8 mouse cellular contexts compared by ENCODE assay signal in genomic region chr2:131174700-131175099, GRCm38 (mm10). TPM values are rescaled to one million over a fixed set of nuclear protein-coding genes. Genes with fewer than 3 reads are reported as not detected.
DNase-seq lines count a peak whose midpoint lies in the region; ATAC-seq and TF ChIP-seq lines count a peak whose summit lies in the region.

No protein-coding gene starts in this region.

- no peaks in the 10 kb centered on the region for H3K9me3 ChIP-seq in G1E (replicated peaks)
- no peaks in the 10 kb centered on the region for H3K9me3 ChIP-seq in lung, embryonic 14.5 days (ENCODE audit: low read depth, low read length)

- intact Hi-C loops in heart, postnatal 36 days (cut with DNase I) = loop anchor here (5.0 kb wide), 1 partner anchor 238 kb away; no protein-coding TSS in a partner anchor

- peaks cover 43% of the 10 kb centered on the region for H3K27me3 ChIP-seq in G1E (ENCODE audit: insufficient read depth, low read length)
- peaks cover 30% of the 10 kb centered on the region for H3K27me3 ChIP-seq in lung, embryonic 14.5 days (ENCODE audit: insufficient read depth, low read length)

- WGBS in lung, embryonic 14.5 days = 4% methylated on average over 11 of the region's 11 CpGs
- 5% methylated on average over 11 of the region's 11 CpGs for WGBS in olfactory bulb, adult 2 months

- H3K36me3 ChIP-seq in G1E (replicated peaks) = peaks cover 37% of the 10 kb centered on the region
- H3K36me3 ChIP-seq in lung, embryonic 14.5 days (ENCODE audit: insufficient read depth) = peaks cover 14% of the 10 kb centered on the region; the same call in 1 of the 2 replicates

- peak overlapping the region; percentile 68; the same call in 1 of the 2 replicates for H3K4me3 ChIP-seq in G1E (ENCODE audit: low read depth, low read length)
- H3K4me3 ChIP-seq in layer of hippocampus, adult 2 months = peak overlapping the region; percentile 62
- H3K4me3 ChIP-seq in lung, embryonic 14.5 days (ENCODE audit: low read depth, low read length) = peak overlapping the region; percentile 30
- H3K4me3 ChIP-seq in olfactory bulb, adult 2 months (ENCODE audit: insufficient read depth, low read depth, low read length) = peak overlapping the region; percentile 52

- TF ChIP-seq CTCF in G1E (IDR thresholded peaks at IDR 0.05; ENCODE audit: low read depth, low read length) = no peak
- no peak for TF ChIP-seq CTCF in layer of hippocampus, adult 2 months (conservative IDR thresholded peaks at IDR 0.05)
- TF ChIP-seq CTCF in lung, embryonic 14.5 days (IDR thresholded peaks at IDR 0.05; ENCODE audit: low read depth) = no peak
- no peak for TF ChIP-seq CTCF in olfactory bulb, adult 2 months (IDR thresholded peaks at IDR 0.05; ENCODE audit: insufficient read depth, low read depth, low read length)

- peak overlapping the region; percentile 23; the same call in 1 of the 2 replicates for H3K9ac ChIP-seq in lung, embryonic 14.5 days

- H3K4me1 ChIP-seq in G1E (ENCODE audit: insufficient read depth, low read depth, low read length) = peaks cover 48% of the 10 kb centered on the region
- peaks cover 21% of the 10 kb centered on the region for H3K4me1 ChIP-seq in lung, embryonic 14.5 days (ENCODE audit: insufficient read depth)
- peaks cover 40% of the 10 kb centered on the region for H3K4me1 ChIP-seq in olfactory bulb, adult 2 months (ENCODE audit: control insufficient read depth, insufficient read depth, low read length)

- no peak for TF ChIP-seq POLR2A in olfactory bulb, adult 2 months (IDR thresholded peaks at IDR 0.05; ENCODE audit: insufficient read depth, low read depth, low read length)

- DNase-seq in G1E (ENCODE audit: low spot score) = peak; percentile 69
- DNase-seq in c-Kit-negative CD71-positive TER-119-positive erythroid progenitor cells, embryonic 14.5 days (ENCODE audit: low read depth, low spot score) = peak; percentile 70
- DNase-seq in heart, postnatal 36 days = peak; percentile 59 to 63
- DNase-seq in layer of hippocampus, adult 2 months (ENCODE audit: low spot score in 2 of 2) = peak; percentile 73 to 79
- DNase-seq in lung, embryonic 14.5 days = peak; percentile 92
- peak; percentile 50 to 52 for DNase-seq in urinary bladder, postnatal 36 days (ENCODE audit: low spot score in 2 of 2)

- peak; percentile 79 for ATAC-seq in G1E (ENCODE audit: extremely low read depth, insufficient number of reproducible peaks, low FRiP score, poor library complexity, severe bottlenecking)
- peak; percentile 75 for ATAC-seq in erythroid progenitor cell, adult 5-6 weeks (replicated peaks; ENCODE audit: low FRiP score, poor library complexity, severe bottlenecking)
- peak; percentile 27; the same call in 1 of the 2 replicates for ATAC-seq in lung, embryonic 14.5 days (ENCODE audit: insufficient read depth)

- peak overlapping the region; percentile 81 for H3K4me2 ChIP-seq in lung, embryonic 14.5 days

- H3K27ac ChIP-seq in layer of hippocampus, adult 2 months = peak overlapping the region; percentile 43; the same call in 1 of the 2 replicates
- H3K27ac ChIP-seq in lung, embryonic 14.5 days (ENCODE audit: low read depth) = no peak overlapping the region
- H3K27ac ChIP-seq in olfactory bulb, adult 2 months (ENCODE audit: insufficient read depth, low read depth, low read length) = no peak overlapping the region

RNA-seq across cellular contexts. Expression of gene Cenpb, which starts 5.2 kb away (rescaled TPM):
- total RNA-seq in G1E (2014; fragmentation: Nextera tagmentation) (4.5 and 5.6 TPM in 2 replicates), G1E (2017) (7.4 and 8.6 TPM in 2 replicates)
- polyA plus RNA-seq in G1E (2012) = 29.5 and 35.4 TPM in 2 replicates
- total RNA-seq in erythroid progenitor cell, adult 5-6 weeks (2015; ENCODE audit: low replicate concordance) = 8.3 and 8.8 TPM in 2 replicates
- total RNA-seq in erythroid progenitor cell, adult 5-6 weeks (2017; ENCODE audit: low replicate concordance) = 12.5 and 15.1 TPM in 2 replicates
- total RNA-seq in heart, postnatal 36 days (2021) = 10 to 100 TPM; 85.1 to 86.2 TPM
- total RNA-seq in layer of hippocampus, adult 2 months (2021) = 10 to 100 TPM; 72.3 to 78.8 TPM
- 9.3 and 9.7 TPM in 2 replicates for polyA plus RNA-seq in lung, embryonic 14.5 days (2014; fragmentation: Nextera tagmentation; extraction: Ambion mirVana)
- polyA plus RNA-seq in olfactory bulb, adult 2 months (2012; ENCODE audit: insufficient read depth, insufficient read length, low replicate concordance, missing spikeins) = not detected in 2 replicates

RNA-seq across cellular contexts. Expression of gene Cdc25b, which starts 12.0 kb away (rescaled TPM):
- total RNA-seq in G1E (2014; fragmentation: Nextera tagmentation) (14.0 and 85.9 TPM in 2 replicates), G1E (2017) (12.6 and 14.2 TPM in 2 replicates)
- polyA plus RNA-seq in G1E (2012) = 6.0 and 7.0 TPM in 2 replicates
- 345 and 367 TPM in 2 replicates for total RNA-seq in erythroid progenitor cell, adult 5-6 weeks (2015; ENCODE audit: low replicate concordance)
- total RNA-seq in erythroid progenitor cell, adult 5-6 weeks (2017; ENCODE audit: low replicate concordance) = 664 and 783 TPM in 2 replicates
- 1 to 10 TPM; 6.1 to 7.0 TPM for total RNA-seq in heart, postnatal 36 days (2021)
- 10 to 100 TPM; 23.4 to 25.5 TPM for total RNA-seq in layer of hippocampus, adult 2 months (2021)
- polyA plus RNA-seq in lung, embryonic 14.5 days (2014; fragmentation: Nextera tagmentation; extraction: Ambion mirVana) = 54.6 and 59.6 TPM in 2 replicates
- not detected in 2 replicates for polyA plus RNA-seq in olfactory bulb, adult 2 months (2012; ENCODE audit: insufficient read depth, insufficient read length, low replicate concordance, missing spikeins)

RNA-seq across cellular contexts. Expression of gene Spef1, which starts 12.4 kb away (rescaled TPM):
- total RNA-seq in G1E (2014; fragmentation: Nextera tagmentation) = 5.6 TPM in 1 of 2 replicates, not detected in the other
- 1.4 and 1.9 TPM in 2 replicates for total RNA-seq in G1E (2017)
- 0.75 and 0.78 TPM in 2 replicates for polyA plus RNA-seq in G1E (2012)
- total RNA-seq in erythroid progenitor cell, adult 5-6 weeks (2015; ENCODE audit: low replicate concordance) = 4.6 and 4.7 TPM in 2 replicates
- 4.1 and 6.4 TPM in 2 replicates for total RNA-seq in erythroid progenitor cell, adult 5-6 weeks (2017; ENCODE audit: low replicate concordance)
- total RNA-seq in heart, postnatal 36 days (2021) = 1 to 10 TPM; 5.7 to 6.2 TPM
- 1 to 10 TPM; 8.5 to 8.9 TPM for total RNA-seq in layer of hippocampus, adult 2 months (2021)
- polyA plus RNA-seq in lung, embryonic 14.5 days (2014; fragmentation: Nextera tagmentation; extraction: Ambion mirVana) = 4.4 and 5.7 TPM in 2 replicates
- polyA plus RNA-seq in olfactory bulb, adult 2 months (2012; ENCODE audit: insufficient read depth, insufficient read length, low replicate concordance, missing spikeins) = not detected in 2 replicates

RNA-seq across cellular contexts. Expression of gene 1700037H04Rik, which starts 14.8 kb away (rescaled TPM):
- total RNA-seq in G1E (2014; fragmentation: Nextera tagmentation) (81.9 and 98.7 TPM in 2 replicates), G1E (2017) (28.1 and 30.2 TPM in 2 replicates)
- polyA plus RNA-seq in G1E (2012) = 155 and 173 TPM in 2 replicates
- 124 and 160 TPM in 2 replicates for total RNA-seq in erythroid progenitor cell, adult 5-6 weeks (2015; ENCODE audit: low replicate concordance)
- total RNA-seq in erythroid progenitor cell, adult 5-6 weeks (2017; ENCODE audit: low replicate concordance) = 58.5 and 68.4 TPM in 2 replicates
- total RNA-seq in heart, postnatal 36 days (2021) = 10 to 100 TPM in 1 of 2 experiments, 1 to 10 TPM in 1; 9.7 to 12.8 TPM
- 10 to 100 TPM; 46.0 to 46.7 TPM for total RNA-seq in layer of hippocampus, adult 2 months (2021)
- polyA plus RNA-seq in lung, embryonic 14.5 days (2014; fragmentation: Nextera tagmentation; extraction: Ambion mirVana) = 70.6 and 76.1 TPM in 2 replicates
- polyA plus RNA-seq in olfactory bulb, adult 2 months (2012; ENCODE audit: insufficient read depth, insufficient read length, low replicate concordance, missing spikeins) = not detected in 2 replicates

RNA-seq across cellular contexts. Expression of gene Ap5s1, which starts 32.2 kb away (rescaled TPM):
- total RNA-seq in G1E (2014; fragmentation: Nextera tagmentation) = 5.1 and 31.3 TPM in 2 replicates
- 5.1 and 5.2 TPM in 2 replicates for total RNA-seq in G1E (2017)
- polyA plus RNA-seq in G1E (2012) = 3.3 and 8.4 TPM in 2 replicates
- total RNA-seq in erythroid progenitor cell, adult 5-6 weeks (2015; ENCODE audit: low replicate concordance) = 10.8 and 11.3 TPM in 2 replicates
- 10.9 and 11.4 TPM in 2 replicates for total RNA-seq in erythroid progenitor cell, adult 5-6 weeks (2017; ENCODE audit: low replicate concordance)
- 10 to 100 TPM; 31.5 to 36.5 TPM for total RNA-seq in heart, postnatal 36 days (2021)
- total RNA-seq in layer of hippocampus, adult 2 months (2021) = 10 to 100 TPM; 20.9 to 26.0 TPM
- 24.5 and 25.5 TPM in 2 replicates for polyA plus RNA-seq in lung, embryonic 14.5 days (2014; fragmentation: Nextera tagmentation; extraction: Ambion mirVana)
- polyA plus RNA-seq in olfactory bulb, adult 2 months (2012; ENCODE audit: insufficient read depth, insufficient read length, low replicate concordance, missing spikeins) = not detected in 2 replicates

Comparison
In these comparisons a context has a peak if more than half of its experiments do, and no peak if none do; other contexts are left out.
1. ATAC-seq: peak in every context shown above with its lines; median percentile 79 in G1E; 75 in erythroid progenitor cell, adult 5-6 weeks; 27 in lung, embryonic 14.5 days.
2. RNA of gene Cenpb, which starts 5.2 kb away (total RNA-seq): 85.1 to 86.2 TPM in heart, postnatal 36 days and 72.3 to 78.8 TPM in layer of hippocampus, adult 2 months; 8.3 to 15.1 TPM in erythroid progenitor cell, adult 5-6 weeks and 4.5 to 8.6 TPM in G1E; every median in the first group is over 4 times any median in the second.
3. Peak in every context shown above with its lines, with median percentiles within 50 percentile points of each other: DNase-seq and H3K4me3 ChIP-seq.